Mouse (Mus musculus) right cerebral cortex, postnatal 14 days (tissue): ENCODE measurements around the gene Tent5b.

ENCODE experiments used
- DNase-seq: peaks from one replicate; pipeline ENCODE4 v3.0.0; 2022

Tent5b gene

GRCm38 (mm10) chr4:133479458-133480184 lies at the start of gene Tent5b:
Tent5b (plus strand) TSS chr4:133480132.
- peak; percentile 96 for DNase-seq

GRCm38 (mm10) chr4:133431508-133431907 lies 48.4 kb upstream of the Tent5b start:
- DNase-seq, result no peak

- no peak for DNase-seq
Measured at GRCm38 (mm10) chr4:133432560-133433171, 47.3 kb upstream of the Tent5b start.

- no peak for DNase-seq
Measured at GRCm38 (mm10) chr4:133435921-133436320, 44.0 kb upstream of the Tent5b start.

GRCm38 (mm10) chr4:133439460-133440376 lies 40.2 kb upstream of the Tent5b start:
- no peak for DNase-seq

- DNase-seq, result no peak
Measured at GRCm38 (mm10) chr4:133440377-133440795, 39.5 kb upstream of the Tent5b start.

- no peak for DNase-seq
Measured at GRCm38 (mm10) chr4:133442194-133442593, 37.7 kb upstream of the Tent5b start.

GRCm38 (mm10) chr4:133443085-133443484 lies 36.8 kb upstream of the Tent5b start:
- DNase-seq, result no peak

- no peak for DNase-seq
Measured at GRCm38 (mm10) chr4:133445727-133446126, 34.2 kb upstream of the Tent5b start.

GRCm38 (mm10) chr4:133447366-133447765 lies 32.6 kb upstream of the Tent5b start:
- DNase-seq, result no peak

GRCm38 (mm10) chr4:133447967-133448366 lies 32.0 kb upstream of the Tent5b start:
- no peak for DNase-seq

GRCm38 (mm10) chr4:133448708-133449388 lies 31.1 kb upstream of the Tent5b start:
- DNase-seq, result no peak

- DNase-seq, result peak; percentile 57
Measured at GRCm38 (mm10) chr4:133449726-133450125, 30.2 kb upstream of the Tent5b start.

GRCm38 (mm10) chr4:133451536-133451935 lies 28.4 kb upstream of the Tent5b start:
- peak; percentile 91 for DNase-seq

- no peak for DNase-seq
Measured at GRCm38 (mm10) chr4:133452433-133452832, 27.5 kb upstream of the Tent5b start.

GRCm38 (mm10) chr4:133458044-133458443 lies 21.9 kb upstream of the Tent5b start:
- DNase-seq, result no peak

GRCm38 (mm10) chr4:133460006-133460405 lies 19.9 kb upstream of the Tent5b start:
- no peak for DNase-seq

- DNase-seq, result no peak
Measured at GRCm38 (mm10) chr4:133460796-133461325, 19.1 kb upstream of the Tent5b start.

- DNase-seq, result no peak
Measured at GRCm38 (mm10) chr4:133461362-133461761, 18.6 kb upstream of the Tent5b start.

GRCm38 (mm10) chr4:133463184-133463583 lies 16.7 kb upstream of the Tent5b start:
- DNase-seq, result no peak

GRCm38 (mm10) chr4:133468080-133468479 lies 11.9 kb upstream of the Tent5b start:
- DNase-seq, result peak; percentile 70

GRCm38 (mm10) chr4:133469122-133469521 lies 10.8 kb upstream of the Tent5b start:
- no peak for DNase-seq
